Mouse (Mus musculus) embryo, embryonic 11 days (tissue): ENCODE results near the gene B3gnt3.
A peak's percentile ranks its signal among the peaks of the same experiment; 100 is the strongest.
"Not testable (repeated sequence)": the region's sequence is repeated elsewhere in the genome, so short reads cannot be mapped to it uniquely, and the experiment has no call there.

Experiments used
- DNase-seq: peaks from one replicate; pipeline ENCODE4 v3.0.0-alpha.2; 2015

The B3gnt3 gene

GRCm38 (mm10) chr8:71709800-71710446 lies 8.3 kb upstream of the B3gnt3 start:
- peak; percentile 84 for DNase-seq

- no peak for DNase-seq
These were observed 7.7 kb upstream of the B3gnt3 start for GRCm38 (mm10) chr8:71709134-71709799.

GRCm38 (mm10) chr8:71707874-71708273 lies 6.3 kb upstream of the B3gnt3 start:
- DNase-seq, result peak; percentile 67

- DNase-seq, result not testable (repeated sequence)
These were observed 1.8 kb upstream of the B3gnt3 start for GRCm38 (mm10) chr8:71703400-71703799.

DNA sequence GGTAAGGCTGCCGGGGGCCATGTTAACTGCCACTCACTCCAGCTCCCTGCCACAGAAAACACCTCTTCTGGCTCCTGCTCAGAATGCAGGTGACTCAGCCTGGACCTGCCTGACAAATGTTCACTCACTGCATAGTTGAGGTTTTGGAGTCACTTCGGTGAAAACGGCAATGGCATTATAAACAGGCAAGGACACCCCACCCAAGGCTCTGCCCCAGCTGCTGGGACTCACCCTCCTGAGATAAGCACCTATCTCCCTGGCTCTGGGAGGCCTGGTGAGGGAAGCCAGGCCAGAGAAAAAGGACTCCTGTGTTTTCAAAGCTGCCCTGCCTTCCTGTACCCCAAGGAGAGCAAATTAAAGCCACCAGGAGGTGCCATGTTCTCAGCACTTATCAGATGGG lies 1.3 kb upstream of the B3gnt3 start:
- no peak for DNase-seq

DNA sequence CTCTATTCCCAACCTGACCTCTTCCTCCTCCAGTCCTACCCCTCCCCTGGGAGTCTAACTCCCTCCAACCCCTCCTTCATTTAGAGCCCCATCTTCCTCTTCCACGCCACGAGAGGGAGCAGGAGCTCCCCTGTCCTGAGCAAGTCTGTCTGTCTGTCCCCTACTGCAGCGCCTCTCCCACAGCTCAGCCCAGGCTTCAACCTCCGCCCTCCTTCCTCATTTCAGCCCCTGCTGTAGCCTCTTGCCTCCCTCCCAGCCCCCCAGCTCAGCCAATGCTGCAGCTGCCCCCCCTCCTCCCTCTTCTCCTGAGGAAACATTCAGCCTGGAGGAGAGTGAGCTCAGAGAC lies 471 bp upstream of the B3gnt3 start:
- no peak for DNase-seq

DNA sequence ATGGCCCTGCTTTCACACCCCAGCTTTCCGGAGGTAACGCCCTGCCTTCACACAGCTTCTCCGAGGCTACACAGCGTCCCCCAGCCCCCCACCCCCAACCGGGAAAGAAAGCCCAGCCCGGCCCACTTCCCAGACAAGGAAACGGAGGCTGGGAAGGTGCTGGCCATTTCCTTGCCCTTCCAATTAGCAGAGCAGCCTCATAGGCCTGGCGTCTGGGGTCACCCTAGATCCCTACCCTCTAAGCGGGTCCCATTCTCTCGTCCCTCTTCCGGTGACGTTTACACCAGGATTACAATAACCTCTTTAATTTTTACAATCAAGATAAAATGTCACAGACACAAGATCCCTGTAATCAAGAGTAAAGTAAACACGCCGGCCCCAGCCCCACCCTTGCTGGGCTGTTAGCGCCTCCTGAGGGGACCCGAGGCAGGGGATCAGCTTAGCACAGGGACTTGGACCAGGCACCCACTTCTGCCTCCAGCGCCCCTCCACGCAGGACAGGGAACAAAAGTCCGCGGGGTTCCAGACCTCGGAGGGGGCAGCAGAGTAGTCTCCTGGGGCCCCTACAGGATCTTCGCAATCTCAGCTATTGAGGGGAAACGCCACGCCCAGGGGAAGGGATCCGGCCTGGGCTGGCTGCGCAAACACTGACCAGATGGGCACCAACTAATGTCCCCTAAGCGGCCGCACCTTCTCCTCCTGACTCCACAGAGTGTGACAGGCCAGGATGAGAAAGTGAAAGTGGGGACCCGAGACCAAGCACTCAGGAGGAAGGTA lies 908 bp downstream of the B3gnt3 start:
- no peak for DNase-seq

DNA sequence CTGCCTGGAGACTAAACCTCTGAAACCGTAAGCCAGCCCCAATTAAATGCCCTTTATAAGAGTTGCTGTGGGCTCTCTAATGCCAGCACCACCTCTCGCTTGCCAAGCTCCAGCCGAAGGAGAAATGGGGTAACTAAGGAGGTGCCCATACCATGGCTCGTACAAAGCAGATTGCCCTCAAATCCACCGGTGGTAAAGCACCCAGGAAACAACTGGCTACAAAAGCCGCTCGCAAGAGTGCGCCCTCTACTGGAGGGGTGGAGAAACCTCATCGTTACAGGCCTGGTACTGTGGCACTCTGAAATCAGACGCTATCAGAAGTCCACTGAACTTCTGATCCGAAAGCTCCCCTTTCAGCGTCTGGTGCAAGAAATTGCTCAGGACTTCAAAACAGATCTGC lies 6.1 kb downstream of the B3gnt3 start:
- not testable (repeated sequence) for DNase-seq

GRCm38 (mm10) chr8:71693166-71694041 lies 8.2 kb downstream of the B3gnt3 start:
- DNase-seq, result no peak

DNA sequence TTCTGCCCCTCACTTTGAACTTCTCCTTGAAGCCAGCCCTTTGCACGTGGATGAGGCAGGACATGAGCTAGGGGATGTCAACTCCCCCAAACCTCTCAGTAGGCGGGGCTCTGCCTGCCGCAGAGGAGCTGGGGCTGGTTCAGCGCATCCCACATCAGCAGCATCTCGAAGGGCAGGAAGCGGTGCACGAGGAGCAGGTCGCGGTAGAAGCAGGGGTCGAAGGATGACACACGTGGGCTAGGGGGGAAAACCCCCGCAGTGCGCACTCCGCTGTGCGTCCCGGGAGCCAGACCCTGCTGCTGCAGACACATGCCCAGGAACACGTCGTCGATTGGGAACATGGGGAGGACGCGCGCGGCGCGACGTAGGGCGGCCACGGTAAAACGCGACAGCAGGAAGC lies 9.1 kb downstream of the B3gnt3 start:
- no peak for DNase-seq

DNA sequence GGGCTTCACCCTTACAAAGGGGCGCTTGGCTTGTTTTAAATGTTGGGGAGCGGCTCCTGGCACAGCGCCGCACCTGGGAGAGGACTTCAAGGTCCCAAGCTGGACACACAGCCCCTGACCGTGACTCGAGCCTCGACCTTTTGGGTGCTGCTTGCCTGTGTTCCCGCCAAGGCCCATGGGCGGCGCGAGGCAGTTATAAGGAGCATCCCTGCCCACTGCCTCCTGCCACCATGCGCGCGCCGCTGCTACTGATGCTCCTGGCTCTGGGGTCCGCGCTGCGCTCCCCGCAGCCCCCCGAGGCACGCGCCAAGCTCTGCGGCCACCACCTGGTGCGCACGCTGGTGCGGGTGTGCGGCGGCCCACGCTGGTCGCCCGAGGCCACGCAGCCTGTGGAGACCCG lies 12.6 kb downstream of the B3gnt3 start, which contains the start of gene Insl3:
Insl3 (plus strand) TSS at position 187 of the 400 bp plus-strand sequence.
- DNase-seq, result no peak

- no peak for DNase-seq
These were observed 14.0 kb downstream of the B3gnt3 start for GRCm38 (mm10) chr8:71687616-71688015.

- peak; percentile 51 for DNase-seq
These were observed 15.3 kb downstream of the B3gnt3 start for GRCm38 (mm10) chr8:71686143-71686734.

DNA sequence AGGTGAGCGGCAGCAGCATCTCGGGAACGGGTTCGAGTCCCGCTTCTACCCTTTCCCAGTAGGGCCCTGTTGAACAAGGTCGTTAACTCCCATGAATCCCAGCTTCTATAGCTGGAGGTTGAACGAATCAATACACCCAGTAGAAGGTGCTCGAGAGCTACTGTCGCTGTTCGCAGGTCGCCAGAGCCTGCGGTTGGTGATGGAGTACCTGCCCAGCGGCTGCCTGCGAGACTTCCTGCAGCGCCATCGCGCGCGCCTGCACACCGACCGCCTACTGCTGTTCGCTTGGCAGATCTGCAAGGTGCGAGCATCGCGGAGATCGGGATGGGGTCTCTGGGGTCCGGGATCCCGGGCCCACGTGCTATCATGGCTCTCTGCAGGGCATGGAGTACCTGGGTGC lies 16.0 kb downstream of the B3gnt3 start:
- DNase-seq, result no peak

- no peak for DNase-seq
These were observed 16.9 kb downstream of the B3gnt3 start for GRCm38 (mm10) chr8:71684701-71685100.

DNA sequence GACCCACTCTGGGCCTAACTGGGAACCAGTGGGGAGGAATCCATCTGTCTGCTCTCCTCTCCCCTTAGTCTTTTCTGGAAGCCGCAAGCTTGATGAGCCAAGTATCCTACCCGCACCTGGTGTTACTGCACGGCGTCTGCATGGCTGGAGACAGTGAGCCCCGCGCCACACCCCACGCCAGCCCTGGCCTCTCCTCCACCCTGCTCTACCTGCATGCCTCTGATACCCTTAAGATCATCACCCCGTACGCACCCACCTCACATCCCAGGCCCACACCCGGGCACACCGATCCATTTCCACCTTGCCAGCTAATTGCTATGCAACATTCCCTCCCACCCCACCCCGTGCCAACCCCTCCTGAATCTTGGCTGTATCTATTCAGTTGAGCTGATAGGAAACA lies 18.8 kb downstream of the B3gnt3 start:
- DNase-seq, result no peak

DNA sequence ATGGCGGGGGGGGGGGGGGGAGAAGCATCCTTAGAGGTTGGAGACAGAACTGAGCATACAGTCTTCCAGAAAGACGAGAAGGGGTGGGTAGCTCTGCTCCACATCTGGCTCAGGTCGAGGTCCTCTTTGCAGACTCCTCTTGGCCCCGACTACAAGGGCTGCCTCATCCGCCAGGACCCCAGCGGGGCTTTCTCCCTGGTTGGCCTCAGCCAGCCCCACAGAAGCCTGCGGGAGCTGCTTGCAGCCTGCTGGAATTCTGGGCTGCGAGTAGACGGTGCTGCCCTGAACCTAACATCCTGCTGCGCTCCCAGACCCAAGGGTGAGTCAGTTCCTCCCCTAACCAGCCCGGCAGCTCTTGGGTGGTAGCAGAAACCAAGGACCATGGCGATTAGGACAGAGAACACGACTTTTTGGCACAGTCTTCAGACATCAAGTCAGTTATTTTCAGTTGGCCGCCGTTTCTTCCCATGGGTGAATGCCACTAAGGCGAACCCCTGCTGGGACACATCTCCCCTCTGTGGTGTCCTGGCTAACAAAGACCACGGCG lies 20.1 kb downstream of the B3gnt3 start:
- DNase-seq, result no peak

DNA sequence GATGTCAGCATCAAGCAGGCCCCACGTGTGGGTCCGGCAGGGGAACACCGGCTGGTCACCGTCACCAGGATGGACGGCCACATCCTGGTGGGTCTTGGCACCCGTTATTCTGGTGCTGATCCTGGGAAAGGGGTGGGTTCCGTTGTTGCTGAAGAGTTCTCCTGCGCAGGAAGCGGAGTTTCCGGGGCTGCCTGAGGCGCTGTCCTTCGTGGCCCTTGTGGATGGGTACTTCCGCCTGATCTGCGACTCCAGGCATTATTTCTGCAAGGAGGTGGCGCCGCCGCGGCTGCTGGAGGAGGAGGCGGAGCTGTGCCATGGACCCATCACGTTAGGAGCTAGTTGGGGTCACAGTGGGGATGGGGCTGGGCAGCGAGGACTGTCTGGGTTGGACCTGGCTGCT lies 21.1 kb downstream of the B3gnt3 start:
- no peak for DNase-seq

DNA sequence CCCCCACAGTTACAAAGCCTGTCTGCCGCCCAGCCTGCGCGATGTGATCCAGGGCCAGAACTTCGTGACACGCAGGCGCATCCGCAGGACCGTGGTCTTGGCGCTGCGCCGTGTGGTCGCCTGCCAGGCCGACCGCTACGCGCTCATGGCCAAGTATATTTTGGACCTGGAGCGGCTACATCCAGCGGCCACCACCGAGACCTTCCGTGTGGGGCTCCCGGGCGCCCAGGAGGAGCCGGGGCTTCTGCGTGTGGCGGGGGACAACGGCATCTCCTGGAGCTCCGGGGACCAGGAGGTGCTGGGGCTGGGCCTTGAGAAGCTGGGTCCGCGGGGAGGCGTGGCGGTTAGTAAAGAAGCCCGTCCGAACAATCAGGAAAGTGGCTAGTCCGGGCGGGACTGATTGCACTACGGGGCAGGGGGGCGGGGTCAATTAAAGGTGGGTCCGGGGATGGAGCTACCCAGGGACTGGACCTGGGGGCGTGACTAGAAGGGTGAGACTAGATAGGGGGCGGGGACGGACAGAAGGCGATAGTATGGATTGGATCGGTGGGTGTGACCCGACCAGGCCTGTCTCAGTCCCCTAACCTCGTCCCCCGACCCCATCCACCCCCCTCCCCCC lies 21.9 kb downstream of the B3gnt3 start:
- no peak for DNase-seq

GRCm38 (mm10) chr8:71679116-71679515 lies 22.5 kb downstream of the B3gnt3 start:
- DNase-seq, result no peak

DNA sequence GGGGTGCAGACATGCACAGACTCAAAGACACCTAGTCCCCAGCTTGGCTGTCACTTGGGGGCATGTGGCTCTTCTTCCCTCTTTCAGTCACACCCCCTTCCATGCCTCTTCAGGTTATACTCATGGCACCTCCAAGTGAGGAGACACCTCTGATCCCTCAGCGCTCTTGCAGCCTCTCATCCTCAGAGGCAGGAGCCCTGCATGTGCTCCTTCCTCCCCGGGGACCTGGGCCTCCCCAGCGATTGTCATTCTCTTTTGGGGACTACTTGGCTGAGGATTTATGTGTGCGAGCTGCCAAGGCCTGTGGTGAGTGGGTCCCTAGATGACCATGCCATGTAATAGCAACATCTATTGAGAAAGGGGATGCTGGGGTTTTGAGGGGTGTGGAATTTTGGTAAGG lies 23.4 kb downstream of the B3gnt3 start:
- DNase-seq, result no peak

DNA sequence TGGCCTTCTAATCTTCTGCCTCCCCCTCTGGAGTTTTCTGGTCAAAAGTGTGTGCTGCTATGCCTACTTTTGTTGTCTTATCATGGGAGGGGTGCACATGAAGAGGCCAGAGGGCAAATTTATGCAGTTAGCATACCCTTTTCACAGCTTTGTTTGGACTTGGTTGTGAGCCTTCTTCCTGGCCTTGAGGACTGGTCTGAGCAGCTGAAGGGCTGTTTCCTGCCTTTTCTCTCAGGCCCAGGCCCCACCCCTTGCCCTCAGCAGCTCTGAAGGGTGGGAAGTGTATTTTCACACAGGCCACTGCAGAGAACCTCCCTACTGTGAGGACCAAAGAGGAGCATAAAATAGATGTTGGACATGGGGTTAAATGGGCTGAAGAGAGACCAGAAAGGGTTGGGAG lies 24.0 kb downstream of the B3gnt3 start:
- DNase-seq, result no peak
